Mouse (Mus musculus) limb, embryonic 10.5 days (tissue): ENCODE results near the gene Rnf166. TPM values are rescaled to one million over a fixed set of nuclear protein-coding genes. Genes with fewer than 3 reads are reported as not detected.

ENCODE experiments used
- DNase-seq: peaks from one replicate; pipeline ENCODE4 v3.0.0-alpha.2; 2017; ENCODE audit warnings: low spot score
- H3K27ac ChIP-seq: fragments of 300-500 bp; sonication (generic); 2 replicates; pipeline ENCODE4 v1.5.1; 2016; ENCODE audit warnings: mild to moderate bottlenecking
- H3K27me3 ChIP-seq: fragments of 300-500 bp; sonication (generic); 2 replicates; pipeline ENCODE4 v1.6.1; 2016; ENCODE audit warnings: low read depth, mild to moderate bottlenecking; ENCODE audit not compliant: poor library complexity, severe bottlenecking
- H3K36me3 ChIP-seq: fragments of 300-500 bp; sonication (generic); 2 replicates; pipeline ENCODE4 v1.6.1; 2016; ENCODE audit warnings: mild to moderate bottlenecking, moderate library complexity
- H3K4me1 ChIP-seq: fragments of 300-500 bp; sonication (generic); 2 replicates; pipeline ENCODE4 v1.6.1; 2016
- H3K4me3 ChIP-seq: fragments of 300-500 bp; sonication (generic); 2 replicates; pipeline ENCODE4 v1.5.1; 2016; ENCODE audit warnings: mild to moderate bottlenecking, moderate library complexity
- H3K9me3 ChIP-seq: fragments of 300-500 bp; sonication (generic); replicated peaks from 2 replicates; pipeline ENCODE4 v1.6.1; 2016; ENCODE audit warnings: mild to moderate bottlenecking
- whole genome bisulfite sequencing: fragments of 180-500 bp; shearing (Covaris S2); methylation state at CpG from one replicate; pipeline ENCODE4 v1.1.7; 2016; 5-methylcytosine and 5-hydroxymethylcytosine counted together
- polyA plus RNA-seq: library from polyadenylated mRNA; unstranded; fragments of >200 nt; fragmentation: Nextera tagmentation; extraction: Ambion mirVana; gene quantifications from 2 replicates; pipeline ENCODE4 v1.2.1, GENCODE M21; 2016

Gene Rnf166
- polyA plus RNA-seq, 1 experiment from 2014 or later, result 41.4 TPM

GRCm38 (mm10) chr8:122497016-122497734 lies 21.3 kb upstream of the Rnf166 start:
- Histone ChIP-seq H3K4me1 (peaks cover 6% of the 10 kb centered on the region), H3K9me3 (no peaks in the 10 kb centered on the region), H3K27ac (no peak overlapping the region), H3K4me3 (no peak overlapping the region), H3K36me3 (peaks cover 91% of the 10 kb centered on the region), H3K27me3 (no peaks in the 10 kb centered on the region)
- DNase-seq, result no peak
- 90% methylated on average over 12 of the region's 12 CpGs for WGBS

GRCm38 (mm10) chr8:122488387-122488786 lies 12.5 kb upstream of the Rnf166 start:
- Histone ChIP-seq H3K27ac (no peak overlapping the region), H3K36me3 (peaks cover 94% of the 10 kb centered on the region), H3K9me3 (no peaks in the 10 kb centered on the region), H3K27me3 (no peaks in the 10 kb centered on the region), H3K4me1 (no peaks in the 10 kb centered on the region), H3K4me3 (no peak overlapping the region)
- 96% methylated on average over 9 of the region's 9 CpGs for WGBS
- no peak for DNase-seq

GRCm38 (mm10) chr8:122484831-122485230 lies 9.0 kb upstream of the Rnf166 start:
- DNase-seq, result no peak
- 91% methylated on average over 12 of the region's 12 CpGs for WGBS
- Histone ChIP-seq H3K4me1 (no peaks in the 10 kb centered on the region), H3K9me3 (no peaks in the 10 kb centered on the region), H3K27me3 (no peaks in the 10 kb centered on the region), H3K4me3 (no peak overlapping the region), H3K27ac (no peak overlapping the region), H3K36me3 (peaks cover 100% of the 10 kb centered on the region)

- H3K27ac ChIP-seq, result no peak overlapping the region
- no peaks in the 10 kb centered on the region for H3K4me1 ChIP-seq
- 99% methylated on average over 7 of the region's 7 CpGs for WGBS
- H3K9me3 ChIP-seq, result no peaks in the 10 kb centered on the region
- H3K36me3 ChIP-seq, result peaks cover 100% of the 10 kb centered on the region
- no peak overlapping the region for H3K4me3 ChIP-seq
- H3K27me3 ChIP-seq, result no peaks in the 10 kb centered on the region
- no peak for DNase-seq
These were observed 8.0 kb upstream of the Rnf166 start for GRCm38 (mm10) chr8:122483877-122484276.

GRCm38 (mm10) chr8:122482448-122482847 lies 6.6 kb upstream of the Rnf166 start:
- peaks cover 1% of the 10 kb centered on the region; the same call in 1 of the 2 replicates for H3K4me1 ChIP-seq
- 98% methylated on average over 8 of the region's 8 CpGs for WGBS
- no peak overlapping the region for H3K27ac ChIP-seq
- H3K36me3 ChIP-seq, result peaks cover 100% of the 10 kb centered on the region
- H3K9me3 ChIP-seq, result no peaks in the 10 kb centered on the region
- no peak overlapping the region for H3K4me3 ChIP-seq
- DNase-seq, result no peak
- H3K27me3 ChIP-seq, result no peaks in the 10 kb centered on the region

GRCm38 (mm10) chr8:122474951-122475560 lies 808 bp downstream of the Rnf166 start:
- peaks cover 29% of the 10 kb centered on the region for H3K4me1 ChIP-seq
- peaks cover 62% of the 10 kb centered on the region for H3K36me3 ChIP-seq
- peak; percentile 47 for DNase-seq
- WGBS, result 16% methylated on average over 16 of the region's 16 CpGs
- peak overlapping the region; percentile 88 for H3K27ac ChIP-seq
- peak overlapping the region; percentile 81 for H3K4me3 ChIP-seq
- H3K9me3 ChIP-seq, result no peaks in the 10 kb centered on the region
- H3K27me3 ChIP-seq, result no peaks in the 10 kb centered on the region

GRCm38 (mm10) chr8:122473911-122474421 lies 1.9 kb downstream of the Rnf166 start:
- Histone ChIP-seq H3K27me3 (no peaks in the 10 kb centered on the region), H3K9me3 (no peaks in the 10 kb centered on the region), H3K36me3 (peaks cover 62% of the 10 kb centered on the region), H3K4me3 (0 out of 2 replicates have a peak overlapping the region, but pooled peaks have one; percentile 0), H3K27ac (no peak overlapping the region), H3K4me1 (peaks cover 29% of the 10 kb centered on the region)
- no peak for DNase-seq
- WGBS, result 87% methylated on average over 8 of the region's 8 CpGs

GRCm38 (mm10) chr8:122470691-122471090 lies 5.2 kb downstream of the Rnf166 start:
- peaks cover 73% of the 10 kb centered on the region for H3K36me3 ChIP-seq
- DNase-seq, result no peak
- WGBS, result 86% methylated on average over 5 of the region's 5 CpGs

GRCm38 (mm10) chr8:122469965-122470364 lies 5.9 kb downstream of the Rnf166 start:
- Histone ChIP-seq H3K27ac (no peak overlapping the region), H3K4me1 (peaks cover 12% of the 10 kb centered on the region), H3K36me3 (peaks cover 75% of the 10 kb centered on the region), H3K4me3 (no peak overlapping the region), H3K9me3 (no peaks in the 10 kb centered on the region), H3K27me3 (no peaks in the 10 kb centered on the region)
- no peak for DNase-seq
- WGBS, result 81% methylated on average over 10 of the region's 10 CpGs

More at GRCm38 (mm10) chr8:122470691-122471090, 5.2 kb downstream of the Rnf166 start:
- Histone ChIP-seq H3K4me1 (peaks cover 13% of the 10 kb centered on the region), H3K9me3 (no peaks in the 10 kb centered on the region), H3K4me3 (no peak overlapping the region), H3K27me3 (no peaks in the 10 kb centered on the region), H3K27ac (no peak overlapping the region)

- no peaks in the 10 kb centered on the region for H3K9me3 ChIP-seq
- DNase-seq, result no peak
- H3K4me3 ChIP-seq, result no peak overlapping the region
- peaks cover 12% of the 10 kb centered on the region for H3K4me1 ChIP-seq
- H3K27me3 ChIP-seq, result no peaks in the 10 kb centered on the region
- WGBS, result 79% methylated on average over 6 of the region's 6 CpGs
- no peak overlapping the region for H3K27ac ChIP-seq
- peaks cover 75% of the 10 kb centered on the region for H3K36me3 ChIP-seq
These were observed 6.5 kb downstream of the Rnf166 start for GRCm38 (mm10) chr8:122469407-122469806.

- Histone ChIP-seq H3K36me3 (peaks cover 61% of the 10 kb centered on the region), H3K4me1 (peaks cover 22% of the 10 kb centered on the region), H3K4me3 (no peak overlapping the region), H3K9me3 (no peaks in the 10 kb centered on the region), H3K27me3 (peaks cover 7% of the 10 kb centered on the region), H3K27ac (no peak overlapping the region)
- WGBS, result 87% methylated on average over 13 of the region's 13 CpGs
- no peak for DNase-seq
These were observed 8.0 kb downstream of the Rnf166 start for GRCm38 (mm10) chr8:122467816-122468215.

- Histone ChIP-seq H3K36me3 (peaks cover 45% of the 10 kb centered on the region), H3K4me3 (no peak overlapping the region), H3K9me3 (no peaks in the 10 kb centered on the region), H3K27me3 (peaks cover 36% of the 10 kb centered on the region), H3K27ac (no peak overlapping the region), H3K4me1 (peaks cover 39% of the 10 kb centered on the region)
- DNase-seq, result no peak
- 69% methylated on average over 7 of the region's 7 CpGs for WGBS
These were observed 10.9 kb downstream of the Rnf166 start for GRCm38 (mm10) chr8:122464985-122465384.
